Mouse (Mus musculus): Measurements from ENCODE around the gene Zfp609.

Zfp609 gene

GRCm38 (mm10) chr9:65759256-65759655 lies 68.1 kb downstream of the Zfp609 start:
- no peak for DNase-seq

- DNase-seq = no peak
Measured at GRCm38 (mm10) chr9:65757826-65758225, 69.5 kb downstream of the Zfp609 start.

DNA sequence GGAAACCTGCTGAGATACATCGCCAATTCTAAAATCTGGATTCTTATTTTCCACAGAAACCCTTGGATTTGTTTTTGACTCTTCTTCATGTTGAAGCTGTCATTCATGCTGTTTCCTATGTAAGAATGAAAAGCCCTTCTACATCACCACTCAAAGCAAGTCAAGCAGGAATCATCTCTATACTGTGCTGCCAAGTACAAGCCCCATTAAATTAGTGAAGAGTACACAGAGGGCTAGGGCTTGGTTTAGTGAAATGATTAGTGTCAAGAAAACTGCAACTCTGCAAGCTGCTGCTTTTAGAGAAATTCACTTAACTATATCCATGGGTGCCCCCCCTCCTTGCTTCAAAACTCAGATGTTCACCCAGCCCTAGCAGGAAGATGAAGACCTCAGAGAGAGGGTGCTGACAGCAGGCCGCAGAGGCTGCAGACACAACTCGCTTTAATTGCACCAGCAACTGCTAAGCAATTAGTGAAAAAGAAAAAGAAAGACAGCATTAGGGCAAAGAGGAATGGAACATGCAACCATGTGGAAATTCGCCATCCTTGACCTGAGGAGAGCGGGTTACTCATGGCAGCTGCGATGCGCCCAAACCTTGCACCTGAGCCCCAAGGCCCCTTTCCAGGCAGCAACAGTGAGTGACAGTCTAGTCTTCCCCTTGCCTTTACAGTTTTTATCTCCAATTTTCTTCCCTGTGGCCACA lies 71.5 kb downstream of the Zfp609 start:
- DNase-seq = no peak

- DNase-seq = no peak
Measured at GRCm38 (mm10) chr9:65755164-65755563, 72.2 kb downstream of the Zfp609 start.

DNA sequence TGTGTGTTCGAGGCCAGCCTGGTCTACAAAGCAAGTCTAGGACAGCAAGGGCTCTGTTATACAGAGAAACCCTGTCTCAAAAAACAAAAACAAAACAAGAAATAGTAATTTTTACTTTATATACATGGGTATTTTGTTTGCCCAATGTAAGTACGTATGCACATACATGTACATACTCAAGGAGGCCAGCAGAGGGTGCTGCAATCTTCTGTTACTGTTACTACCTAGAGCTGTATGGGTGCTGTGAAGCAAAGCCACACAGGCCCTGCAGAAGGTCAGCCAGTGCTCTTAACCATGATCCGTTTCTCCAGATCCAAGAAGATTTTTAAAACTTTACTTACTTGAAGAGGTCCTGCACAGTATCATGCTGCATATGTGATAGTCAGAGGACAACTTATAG lies 74.7 kb downstream of the Zfp609 start:
- DNase-seq = no peak

DNA sequence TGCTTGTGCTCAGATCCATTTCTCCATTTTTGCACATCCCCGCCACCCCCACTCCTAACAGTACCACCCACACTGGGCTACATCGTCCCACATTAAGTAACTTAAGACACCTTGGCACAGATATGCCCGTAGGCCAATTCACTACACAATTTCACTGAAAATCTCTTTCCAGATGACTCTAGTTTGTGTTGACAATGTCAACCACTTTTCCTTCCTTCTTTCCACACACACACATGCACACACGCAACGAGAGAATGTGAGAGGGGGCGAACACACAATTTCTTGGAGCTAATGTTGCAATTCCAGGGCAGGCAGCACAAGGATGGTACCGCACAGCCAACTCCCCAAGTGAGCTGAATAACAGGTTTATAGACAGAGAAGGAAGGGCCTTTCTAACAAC lies 75.5 kb downstream of the Zfp609 start:
- DNase-seq = no peak

DNA sequence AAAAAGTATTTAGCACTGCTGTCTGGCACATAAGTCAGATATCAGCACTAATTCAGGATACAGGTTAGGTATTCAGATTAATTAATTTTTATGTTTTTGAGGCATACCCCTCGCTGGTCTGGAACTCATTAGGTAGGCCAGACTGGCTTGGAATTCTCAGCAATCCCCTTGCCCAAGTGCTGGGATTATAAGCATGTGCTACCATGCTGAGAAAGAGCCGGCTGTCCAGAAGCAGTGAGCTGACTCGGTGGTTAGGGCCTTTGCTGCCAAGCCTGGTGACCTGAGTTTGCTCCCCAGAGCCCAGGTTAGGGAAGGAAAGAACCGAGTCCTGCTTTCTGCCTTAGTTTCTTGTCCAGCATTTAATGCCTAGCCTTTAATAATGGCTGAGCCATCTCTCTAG lies 79.3 kb downstream of the Zfp609 start:
- DNase-seq = no peak

DNA sequence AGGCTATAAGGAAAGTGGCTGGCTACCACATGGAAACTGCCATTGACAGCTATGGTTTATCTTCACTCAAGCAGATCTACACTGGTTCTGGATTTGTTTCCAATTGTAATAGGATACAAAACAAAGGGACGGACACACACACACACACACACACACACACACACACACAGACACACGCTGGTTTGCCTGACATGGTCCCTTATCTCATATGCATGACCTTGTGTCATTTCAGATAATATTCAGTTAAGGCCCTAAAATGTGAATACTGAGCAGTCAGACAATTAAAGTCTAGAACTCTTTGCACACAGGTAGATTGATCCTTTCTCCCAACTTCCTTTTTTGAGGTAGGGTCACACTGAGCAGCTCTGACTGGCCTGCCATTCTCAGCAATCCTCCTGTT lies 80.9 kb downstream of the Zfp609 start:
- DNase-seq = no peak

DNA sequence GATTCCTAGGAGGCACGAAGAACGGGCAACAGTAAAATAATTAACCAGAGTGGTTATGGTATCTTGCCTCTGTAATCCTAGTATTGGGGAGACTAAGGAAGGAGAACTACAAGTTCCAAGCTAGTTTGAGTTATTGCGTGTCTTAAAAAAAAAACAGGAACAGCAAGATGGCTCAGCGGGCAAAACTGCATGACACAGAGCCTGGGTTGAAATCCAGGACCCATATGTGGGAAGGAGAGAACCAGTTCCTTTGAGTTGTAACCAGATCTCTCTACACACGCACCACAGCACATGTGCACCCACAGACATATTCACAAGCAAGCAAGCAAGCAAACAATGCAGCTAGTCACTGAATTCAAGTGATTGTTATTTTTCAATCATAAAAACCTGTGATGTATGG lies 81.9 kb downstream of the Zfp609 start:
- no peak for DNase-seq

DNA sequence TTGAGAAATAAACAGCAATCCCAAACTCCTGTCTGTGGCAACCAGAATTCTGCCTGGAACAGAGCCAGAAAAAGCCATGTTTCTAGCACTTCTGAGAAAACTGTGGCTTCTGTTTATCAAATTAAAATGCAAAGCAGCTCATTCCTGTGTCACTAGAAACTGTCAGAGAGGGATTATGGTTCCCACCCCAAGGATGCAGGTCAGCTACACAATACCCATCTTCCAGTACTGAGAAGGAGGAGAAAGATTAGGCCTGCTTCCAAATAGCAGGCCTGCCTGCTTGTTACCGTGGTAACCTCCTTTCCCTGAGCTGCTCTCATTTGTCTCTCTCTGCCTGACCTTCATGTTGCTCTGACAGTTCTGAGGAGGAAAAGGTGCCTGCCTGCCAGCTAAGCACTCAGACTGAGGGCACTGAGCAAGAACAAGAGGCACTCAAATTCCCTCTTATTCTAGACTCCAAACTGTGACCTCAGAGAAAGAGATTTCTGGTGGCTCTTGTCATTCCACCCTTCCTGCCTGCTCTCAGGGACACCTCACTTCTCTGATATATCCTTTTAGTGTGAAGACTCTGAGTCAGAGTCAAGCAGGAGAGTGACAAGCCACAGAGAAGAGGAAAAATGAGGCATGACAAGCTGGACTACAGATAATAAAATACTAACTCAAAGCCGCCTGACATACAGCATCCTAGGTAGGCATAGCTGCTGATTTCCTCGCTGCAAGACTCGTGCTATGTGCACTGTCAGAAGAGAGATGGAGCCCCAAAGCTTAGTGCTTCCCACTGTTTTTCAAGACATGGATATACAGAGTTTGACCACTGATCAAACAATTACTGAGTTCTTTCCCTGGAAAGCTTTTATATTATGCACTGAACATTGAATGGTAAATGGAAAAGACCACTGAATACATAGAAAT lies 82.9 kb downstream of the Zfp609 start:
- peak; percentile 67 for DNase-seq

GRCm38 (mm10) chr9:65743809-65744170 lies 83.6 kb downstream of the Zfp609 start:
- no peak for DNase-seq

GRCm38 (mm10) chr9:65743322-65743721 lies 84.0 kb downstream of the Zfp609 start:
- no peak for DNase-seq

DNA sequence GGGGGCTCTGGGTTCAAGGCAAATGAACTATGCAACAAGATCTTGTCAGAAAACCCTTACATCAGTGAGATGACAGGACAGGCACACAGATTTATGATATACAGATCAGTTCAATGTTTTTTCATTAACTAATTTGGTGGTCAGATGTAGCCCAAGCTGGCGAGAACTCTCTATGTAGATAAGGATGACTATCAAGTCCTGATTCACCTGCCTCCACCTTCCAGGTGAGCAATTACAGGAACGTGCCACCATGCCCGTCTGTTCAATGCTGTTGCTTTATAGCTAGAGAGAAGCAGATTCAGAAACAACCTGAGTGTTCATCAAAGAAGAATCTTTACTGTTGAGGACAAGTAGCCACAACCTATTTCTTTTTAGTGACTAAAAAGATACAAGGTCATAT lies 84.6 kb downstream of the Zfp609 start:
- DNase-seq = no peak

DNA sequence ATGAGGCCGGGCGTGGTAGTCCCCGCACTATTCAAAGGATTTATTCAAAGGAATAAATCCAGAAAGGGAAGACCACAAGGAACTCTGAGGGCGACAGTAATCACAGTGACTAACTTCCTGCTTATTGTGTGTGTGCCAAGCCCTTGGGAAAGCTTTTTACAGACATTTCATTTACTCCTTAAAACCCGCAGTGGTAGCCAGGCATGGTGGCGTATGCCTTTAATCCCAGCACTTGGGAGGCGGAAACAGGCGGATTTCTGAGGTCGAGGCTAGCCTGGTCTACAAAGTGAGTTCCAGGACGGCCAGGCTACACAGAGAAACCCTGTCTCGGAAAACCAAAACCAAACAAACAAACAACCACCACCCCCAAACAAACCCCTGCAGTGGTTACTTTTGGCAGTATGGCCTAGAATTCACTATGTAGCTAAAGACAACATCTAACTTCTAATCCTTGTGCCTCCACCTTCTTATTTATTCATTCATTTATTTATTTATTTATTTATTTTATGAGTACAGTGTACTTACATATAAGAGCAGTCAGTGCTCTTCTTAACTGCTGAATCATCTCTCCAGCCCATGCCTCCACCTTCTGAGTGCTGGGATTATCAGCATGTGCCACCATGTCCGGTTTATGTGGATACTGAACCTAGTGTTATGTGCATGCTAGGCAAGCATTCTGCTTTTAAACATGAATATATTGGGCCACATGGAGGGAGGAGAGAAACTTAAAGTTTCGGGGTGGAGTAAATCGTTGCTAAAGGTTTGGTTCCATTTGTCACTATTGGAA lies 86.1 kb downstream of the Zfp609 start:
- DNase-seq = no peak

- no peak for DNase-seq
Measured at GRCm38 (mm10) chr9:65734931-65735330, 92.4 kb downstream of the Zfp609 start.

DNA sequence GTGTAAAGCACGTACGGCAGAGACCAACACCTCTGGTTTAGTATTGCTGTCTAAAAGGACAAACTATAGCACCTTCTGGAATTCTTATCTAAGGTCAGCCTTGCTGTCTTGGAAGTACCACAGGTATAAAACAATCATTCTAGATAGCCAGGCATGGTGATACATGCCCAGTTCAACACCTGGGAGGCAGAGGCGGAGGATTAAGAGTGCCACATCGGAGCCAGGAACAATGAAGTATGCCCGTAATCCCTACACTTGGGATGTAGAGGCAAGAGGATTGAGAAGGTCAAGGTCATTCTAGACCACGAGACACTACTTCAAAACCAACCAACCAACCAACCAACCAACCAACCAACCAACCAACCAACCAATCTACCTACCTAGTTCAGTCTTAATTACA lies 98.8 kb downstream of the Zfp609 start:
- DNase-seq = no peak

DNA sequence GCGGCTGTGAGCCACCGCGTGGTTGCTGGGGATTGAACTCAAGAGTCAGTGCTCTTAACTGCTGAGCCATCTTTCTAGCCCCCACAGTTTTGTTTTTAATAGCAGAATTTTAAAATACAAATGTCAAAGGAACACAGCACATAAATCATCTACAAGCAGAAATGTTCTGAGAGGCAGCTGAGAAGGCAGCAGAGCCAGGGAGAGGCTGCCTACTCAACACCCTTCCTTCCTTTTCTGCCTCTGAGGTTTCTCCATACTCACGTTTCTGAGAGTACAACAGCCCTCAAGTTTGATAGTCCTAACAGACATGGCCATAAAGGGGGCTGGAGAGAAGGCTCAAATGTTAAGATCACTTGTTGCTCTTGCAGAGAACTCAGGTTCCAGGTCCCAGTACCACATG lies 99.9 kb downstream of the Zfp609 start:
- DNase-seq = no peak

GRCm38 (mm10) chr9:65726431-65726830 lies 100.9 kb downstream of the Zfp609 start:
- DNase-seq = no peak

GRCm38 (mm10) chr9:65725291-65725622 lies 102.1 kb downstream of the Zfp609 start:
- DNase-seq = no peak

DNA sequence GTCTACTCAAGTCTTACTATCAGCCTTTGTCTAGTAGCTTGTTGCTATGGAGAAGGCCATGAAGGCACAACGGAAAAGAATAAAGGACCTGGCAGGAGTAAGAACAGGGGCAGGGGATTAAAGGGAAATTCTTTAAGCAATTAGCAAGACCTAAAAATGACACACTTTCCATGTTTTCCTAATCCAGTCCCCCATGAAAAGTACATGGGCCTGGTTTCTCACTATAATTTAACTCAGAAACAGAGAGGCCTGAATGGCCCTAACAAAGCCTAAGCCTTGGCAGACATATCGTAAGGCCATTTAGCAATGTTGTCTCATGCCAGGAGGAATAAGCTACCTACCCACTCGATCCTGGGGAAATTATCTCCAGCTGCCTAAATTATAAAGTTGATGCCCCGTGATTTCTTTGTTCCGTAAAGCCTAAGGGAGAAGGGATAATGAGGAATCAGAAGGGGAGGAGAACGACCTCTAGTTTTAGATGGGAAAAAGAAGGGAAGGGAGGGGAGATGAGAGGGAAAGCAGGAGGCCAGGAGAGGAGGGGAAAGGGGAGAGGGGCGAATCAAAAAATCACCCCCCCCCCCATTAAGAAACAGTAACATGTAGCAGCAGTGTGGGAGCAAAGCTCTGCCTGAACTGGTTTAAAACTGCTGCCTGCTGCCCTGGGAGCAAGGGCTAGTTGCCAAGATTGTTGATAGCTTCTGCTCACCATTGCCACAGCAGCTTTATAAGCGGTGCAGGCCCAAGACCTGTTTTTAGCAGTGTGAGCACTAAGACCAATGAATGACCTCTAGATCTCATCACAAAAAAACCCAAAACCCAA lies 102.7 kb downstream of the Zfp609 start:
- peak; percentile 33 for DNase-seq

DNA sequence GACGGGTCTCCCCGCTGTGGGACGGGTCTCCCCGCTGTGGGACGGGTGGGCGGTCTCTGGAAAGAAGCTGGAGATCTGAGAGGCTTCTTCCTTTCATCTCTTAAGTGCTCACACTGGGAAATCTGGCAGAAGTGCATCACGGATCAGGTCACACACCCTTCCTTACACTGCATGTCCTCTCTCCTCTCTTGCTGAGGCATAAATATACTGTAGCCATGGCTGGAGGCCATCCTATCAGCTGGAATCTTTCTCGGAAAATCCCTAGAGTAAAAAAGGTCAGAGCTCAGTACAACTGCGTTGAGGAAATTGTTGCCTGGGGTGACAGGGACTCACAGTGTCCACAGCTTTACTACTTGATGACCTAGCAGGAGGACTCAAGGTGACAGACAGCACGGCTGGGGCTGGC lies 106.2 kb downstream of the Zfp609 start:
- DNase-seq = peak; percentile 18

DNA sequence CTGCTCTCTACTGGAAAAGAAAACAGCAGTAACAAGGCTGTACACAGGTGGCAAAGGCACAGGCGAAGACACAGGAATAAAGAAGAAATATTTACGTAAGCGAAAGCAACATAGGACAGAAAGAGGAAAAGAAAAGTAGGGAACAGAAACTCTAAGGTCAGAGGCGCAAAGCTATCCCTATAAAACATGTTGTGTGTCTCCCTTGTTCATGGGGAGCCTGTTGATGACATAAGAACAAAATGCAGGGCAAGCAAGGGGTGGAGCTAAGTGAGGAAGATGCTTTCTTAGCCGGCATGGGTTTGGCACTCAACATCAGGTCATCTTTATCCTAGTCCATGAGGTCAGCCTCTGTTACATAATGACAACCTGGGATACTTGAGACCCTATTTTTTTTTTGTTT lies 109.2 kb downstream of the Zfp609 start:
- DNase-seq = no peak
